Mouse (Mus musculus): ENCODE data around the gene Ip6k3. TPM values are rescaled to one million over a fixed set of nuclear protein-coding genes. Genes with fewer than 3 reads are reported as not detected.
A peak's percentile ranks its signal among the peaks of the same experiment; 100 is the strongest.

Ip6k3 gene
- polyA plus RNA-seq, 1 experiment, result not detected

GRCm38 (mm10) chr17:27120561-27121024 lies 47.0 kb downstream of the Ip6k3 start:
- Histone ChIP-seq H3K27me3 (replicated peaks) (peaks cover 38% of the 10 kb centered on the region), H3K36me3 (replicated peaks; ENCODE audit: low read length) (peaks cover 62% of the 10 kb centered on the region), H3K9me3 (peaks cover 27% of the 10 kb centered on the region), H3K4me1 (peaks cover 18% of the 10 kb centered on the region), H3K4me3 (replicated peaks) (no peak overlapping the region)
- no peak for TF ChIP-seq FLI1 (IDR thresholded peaks at IDR 0.05; ENCODE audit: low read length)
- no peak for TF ChIP-seq GATA1 (IDR thresholded peaks at IDR 0.05; ENCODE audit: borderline replicate concordance, low read length)

- H3K27me3 ChIP-seq (replicated peaks), result peaks cover 40% of the 10 kb centered on the region
- H3K36me3 ChIP-seq (replicated peaks; ENCODE audit: low read length), result peaks cover 56% of the 10 kb centered on the region
- peaks cover 27% of the 10 kb centered on the region for H3K9me3 ChIP-seq
- no peak overlapping the region for H3K4me3 ChIP-seq (replicated peaks)
- TF ChIP-seq GATA1 (IDR thresholded peaks at IDR 0.05; ENCODE audit: borderline replicate concordance, low read length) (no peak), FLI1 (IDR thresholded peaks at IDR 0.05; ENCODE audit: low read length) (no peak)
- H3K4me1 ChIP-seq, result peaks cover 14% of the 10 kb centered on the region
Measured at GRCm38 (mm10) chr17:27119954-27120353, 47.6 kb downstream of the Ip6k3 start.

GRCm38 (mm10) chr17:27119540-27119895 lies 48.1 kb downstream of the Ip6k3 start:
- Histone ChIP-seq H3K9me3 (peaks cover 27% of the 10 kb centered on the region), H3K4me1 (peaks cover 13% of the 10 kb centered on the region), H3K36me3 (replicated peaks; ENCODE audit: low read length) (peaks cover 52% of the 10 kb centered on the region), H3K27me3 (replicated peaks) (peaks cover 44% of the 10 kb centered on the region), H3K4me3 (replicated peaks) (no peak overlapping the region)
- TF ChIP-seq GATA1 (IDR thresholded peaks at IDR 0.05; ENCODE audit: borderline replicate concordance, low read length) (no peak), FLI1 (IDR thresholded peaks at IDR 0.05; ENCODE audit: low read length) (no peak)

- peaks cover 46% of the 10 kb centered on the region for H3K36me3 ChIP-seq (replicated peaks; ENCODE audit: low read length)
- TF ChIP-seq GATA1 (IDR thresholded peaks at IDR 0.05; ENCODE audit: borderline replicate concordance, low read length) (no peak), FLI1 (IDR thresholded peaks at IDR 0.05; ENCODE audit: low read length) (no peak)
Measured at GRCm38 (mm10) chr17:27118676-27119539, 48.7 kb downstream of the Ip6k3 start.

GRCm38 (mm10) chr17:27110072-27110471 lies 57.5 kb downstream of the Ip6k3 start:
- no peaks in the 10 kb centered on the region for H3K36me3 ChIP-seq (replicated peaks; ENCODE audit: low read length)
- no peaks in the 10 kb centered on the region for H3K9me3 ChIP-seq
- H3K4me3 ChIP-seq (replicated peaks), result no peak overlapping the region
- peaks cover 6% of the 10 kb centered on the region; the same call in 1 of the 2 replicates for H3K4me1 ChIP-seq
- TF ChIP-seq FLI1 (IDR thresholded peaks at IDR 0.05; ENCODE audit: low read length), result no peak
- H3K27me3 ChIP-seq (replicated peaks), result peaks cover 53% of the 10 kb centered on the region

More at GRCm38 (mm10) chr17:27118676-27119539, 48.7 kb downstream of the Ip6k3 start:
- Histone ChIP-seq H3K9me3 (peaks cover 27% of the 10 kb centered on the region), H3K4me3 (replicated peaks) (peak overlapping the region; percentile 24), H3K27me3 (replicated peaks) (peaks cover 50% of the 10 kb centered on the region), H3K4me1 (peaks cover 11% of the 10 kb centered on the region)

GRCm38 (mm10) chr17:27107936-27108335 lies 59.7 kb downstream of the Ip6k3 start:
- H3K4me3 ChIP-seq (replicated peaks), result no peak overlapping the region
- no peaks in the 10 kb centered on the region for H3K36me3 ChIP-seq (replicated peaks; ENCODE audit: low read length)
- H3K4me1 ChIP-seq, result peaks cover 6% of the 10 kb centered on the region; the same call in 1 of the 2 replicates
- TF ChIP-seq GATA1 (IDR thresholded peaks at IDR 0.05; ENCODE audit: borderline replicate concordance, low read length) (no peak), FLI1 (IDR thresholded peaks at IDR 0.05; ENCODE audit: low read length) (no peak)
- peaks cover 45% of the 10 kb centered on the region for H3K27me3 ChIP-seq (replicated peaks)
- H3K9me3 ChIP-seq, result no peaks in the 10 kb centered on the region

- H3K4me1 ChIP-seq, result peaks cover 6% of the 10 kb centered on the region; the same call in 1 of the 2 replicates
- peaks cover 49% of the 10 kb centered on the region for H3K27me3 ChIP-seq (replicated peaks)
- no peaks in the 10 kb centered on the region for H3K36me3 ChIP-seq (replicated peaks; ENCODE audit: low read length)
- TF ChIP-seq GATA1 (IDR thresholded peaks at IDR 0.05; ENCODE audit: borderline replicate concordance, low read length), result no peak
- TF ChIP-seq FLI1 (IDR thresholded peaks at IDR 0.05; ENCODE audit: low read length), result no peak
- H3K9me3 ChIP-seq, result no peaks in the 10 kb centered on the region
- no peak overlapping the region for H3K4me3 ChIP-seq (replicated peaks)
Measured at GRCm38 (mm10) chr17:27106745-27107144, 60.9 kb downstream of the Ip6k3 start.

GRCm38 (mm10) chr17:27105698-27106470 lies 61.7 kb downstream of the Ip6k3 start:
- Histone ChIP-seq H3K27me3 (replicated peaks) (peaks cover 51% of the 10 kb centered on the region), H3K9me3 (no peaks in the 10 kb centered on the region), H3K4me1 (peaks cover 6% of the 10 kb centered on the region; the same call in 1 of the 2 replicates), H3K4me3 (replicated peaks) (no peak overlapping the region), H3K36me3 (replicated peaks; ENCODE audit: low read length) (no peaks in the 10 kb centered on the region)
- TF ChIP-seq FLI1 (IDR thresholded peaks at IDR 0.05; ENCODE audit: low read length) (no peak), GATA1 (IDR thresholded peaks at IDR 0.05; ENCODE audit: borderline replicate concordance, low read length) (no peak)

- TF ChIP-seq GATA1 (IDR thresholded peaks at IDR 0.05; ENCODE audit: borderline replicate concordance, low read length) (no peak), FLI1 (IDR thresholded peaks at IDR 0.05; ENCODE audit: low read length) (no peak)
- Histone ChIP-seq H3K27me3 (replicated peaks) (peaks cover 48% of the 10 kb centered on the region), H3K9me3 (no peaks in the 10 kb centered on the region), H3K4me3 (replicated peaks) (no peak overlapping the region), H3K36me3 (replicated peaks; ENCODE audit: low read length) (no peaks in the 10 kb centered on the region), H3K4me1 (no peaks in the 10 kb centered on the region; the same call in 1 of the 2 replicates)
Measured at GRCm38 (mm10) chr17:27101675-27102074, 65.9 kb downstream of the Ip6k3 start.
